Mouse (Mus musculus) CH12F3 (cell line): Measurements from ENCODE around the gene Gm9887.

ENCODE experiments used
- in situ Hi-C: fragments of 300-500 bp; cut with MboI; formaldehyde crosslinking; loops from 2 replicates; pipeline ENCODE4 v1.14.3; 2020; ENCODE audit warnings: low sequenced_read_pairs

The Gm9887 gene

DNA sequence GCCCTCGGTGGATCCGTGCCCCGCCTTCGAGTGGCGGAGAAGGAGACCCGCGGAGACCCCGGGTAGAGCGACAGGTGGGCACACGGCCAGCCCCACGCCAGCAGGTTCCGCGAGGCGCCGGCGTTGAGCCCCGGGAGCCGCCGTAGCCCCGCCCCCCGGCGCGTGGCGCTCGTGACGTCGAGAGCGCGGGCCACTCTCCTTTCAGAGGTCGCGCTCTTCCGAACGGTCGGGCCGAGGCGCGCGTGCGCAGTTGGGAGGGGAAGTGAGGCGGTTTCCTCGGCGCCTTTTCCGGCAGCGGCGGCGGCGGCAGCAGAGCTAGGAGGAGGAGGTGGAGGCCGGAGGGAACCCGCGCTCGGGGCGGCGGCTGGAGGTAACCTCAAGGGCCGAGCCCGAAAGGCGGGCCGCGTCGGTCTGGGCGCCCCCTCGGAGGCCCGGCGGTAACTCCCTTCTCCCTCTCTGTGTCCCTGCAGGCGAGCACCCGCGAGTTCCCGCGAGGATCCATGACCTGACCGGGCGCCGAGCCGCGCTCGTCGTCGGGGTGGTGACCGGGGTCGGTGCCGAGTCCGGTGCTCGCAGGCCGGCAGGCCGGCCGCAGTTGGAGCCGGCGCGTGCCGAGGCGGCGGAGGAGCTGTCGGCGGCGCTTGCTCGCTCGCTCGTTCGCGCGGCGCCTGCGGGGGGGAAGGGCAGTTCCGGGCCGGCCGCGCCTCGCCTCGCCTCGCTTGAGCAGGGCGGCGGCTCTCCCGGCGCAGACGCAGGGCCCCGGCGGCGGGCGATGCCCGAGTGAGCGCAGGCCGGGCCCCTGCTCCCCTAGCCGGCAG lies at the start of gene Gm9887, which contains the start of gene Arf6:
Gene Gm9887 (minus strand): TSS at position 605 of the 818 bp plus-strand sequence.
Gene Arf6 (plus strand): TSS at position 297 of the 818 bp plus-strand sequence.
- in situ Hi-C loops = loop anchor here (25.0 kb wide), 2 partner anchors 215 to 315 kb away; partner anchors contain the start of genes Sos2 and Vcpkmt

DNA sequence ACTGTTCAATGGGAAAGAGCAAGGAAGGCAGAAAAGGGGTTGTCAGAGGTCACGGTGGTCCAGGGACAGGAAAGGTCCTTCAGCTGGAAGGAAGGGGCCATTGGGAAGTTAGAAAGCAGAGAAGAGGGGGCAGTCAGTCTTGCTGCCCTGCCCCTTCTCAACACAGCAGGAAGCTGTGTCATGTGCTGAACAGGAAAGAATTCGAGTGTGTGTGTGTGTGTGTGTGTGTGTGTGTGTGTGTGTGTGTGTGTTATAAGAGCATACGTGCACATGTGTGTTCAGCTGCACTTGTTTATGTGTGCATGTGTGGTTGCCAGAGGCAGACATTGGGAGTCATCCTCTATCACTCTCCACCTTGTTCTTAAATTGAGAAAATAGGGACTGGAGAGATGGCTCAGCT lies 48.5 kb upstream of the Gm9887 start:
- in situ Hi-C loops = no loop called here

DNA sequence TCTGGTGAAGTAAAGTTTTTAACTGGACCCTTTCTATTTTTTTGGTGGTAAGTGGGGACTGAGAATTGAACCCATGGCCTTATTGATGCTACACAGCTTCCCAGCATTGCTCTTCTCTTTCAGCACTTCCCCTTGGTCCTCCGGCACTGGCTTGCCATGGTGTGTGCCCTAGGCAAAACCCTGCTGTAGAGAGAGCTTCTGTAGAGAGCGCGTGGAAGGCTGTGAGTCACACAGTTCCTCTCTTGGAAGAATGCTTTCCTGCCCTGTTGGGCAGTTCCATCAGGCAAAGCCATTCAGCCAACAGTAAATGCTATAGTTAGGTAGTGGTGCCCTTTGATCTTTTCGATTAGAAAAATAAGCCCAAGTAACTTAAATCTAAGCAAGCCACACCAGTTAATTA lies 47.3 kb upstream of the Gm9887 start:
- in situ Hi-C loops = no loop called here

DNA sequence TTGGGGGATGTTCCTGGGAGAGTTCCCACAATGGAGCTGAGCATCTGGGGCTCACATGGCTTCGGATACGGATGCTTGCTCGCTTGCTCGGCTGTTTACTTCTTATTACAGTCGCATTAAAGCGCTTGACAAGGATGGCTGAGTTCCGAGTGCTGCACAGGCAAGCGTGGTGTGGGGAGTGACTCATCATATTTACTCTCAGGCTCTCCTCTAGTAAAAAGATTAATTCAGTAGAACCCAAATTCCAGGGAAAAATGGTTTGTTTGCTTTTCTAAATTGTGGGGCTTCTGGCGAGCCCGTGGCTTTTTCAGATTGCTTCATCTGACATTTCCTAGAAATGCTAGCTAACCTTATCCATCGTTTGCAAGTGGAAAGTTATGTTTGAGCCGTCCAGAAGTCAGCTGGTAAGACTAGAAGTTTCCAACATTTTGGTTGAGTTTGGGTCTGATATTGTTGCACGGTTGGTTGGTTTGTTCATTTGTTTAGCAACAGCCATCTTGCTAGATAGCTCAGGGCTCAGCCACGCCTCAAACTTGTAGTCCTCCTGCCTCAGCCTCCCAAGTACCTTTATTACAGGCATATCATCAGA lies 46.9 kb upstream of the Gm9887 start:
- in situ Hi-C loops = no loop called here

DNA sequence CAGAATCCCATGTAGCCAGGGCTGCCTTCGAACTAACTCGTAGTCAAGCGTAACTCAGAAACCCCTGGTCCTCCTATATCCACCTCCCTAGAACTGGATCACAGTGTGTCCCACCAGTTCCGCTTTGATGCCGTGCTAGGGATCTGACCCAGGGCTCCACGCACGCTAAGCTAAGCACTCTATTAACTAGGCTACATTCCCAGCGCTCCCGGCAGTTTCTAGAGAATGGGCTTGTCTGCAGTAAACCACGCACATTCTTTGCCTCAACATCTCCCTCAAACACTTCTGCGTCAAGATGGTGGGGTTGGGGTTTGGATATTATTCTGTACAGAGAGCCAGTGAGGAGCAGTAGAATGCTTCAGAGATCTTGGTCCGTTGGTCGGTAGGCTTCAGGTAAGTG lies 46.3 kb upstream of the Gm9887 start:
- in situ Hi-C loops = no loop called here

DNA sequence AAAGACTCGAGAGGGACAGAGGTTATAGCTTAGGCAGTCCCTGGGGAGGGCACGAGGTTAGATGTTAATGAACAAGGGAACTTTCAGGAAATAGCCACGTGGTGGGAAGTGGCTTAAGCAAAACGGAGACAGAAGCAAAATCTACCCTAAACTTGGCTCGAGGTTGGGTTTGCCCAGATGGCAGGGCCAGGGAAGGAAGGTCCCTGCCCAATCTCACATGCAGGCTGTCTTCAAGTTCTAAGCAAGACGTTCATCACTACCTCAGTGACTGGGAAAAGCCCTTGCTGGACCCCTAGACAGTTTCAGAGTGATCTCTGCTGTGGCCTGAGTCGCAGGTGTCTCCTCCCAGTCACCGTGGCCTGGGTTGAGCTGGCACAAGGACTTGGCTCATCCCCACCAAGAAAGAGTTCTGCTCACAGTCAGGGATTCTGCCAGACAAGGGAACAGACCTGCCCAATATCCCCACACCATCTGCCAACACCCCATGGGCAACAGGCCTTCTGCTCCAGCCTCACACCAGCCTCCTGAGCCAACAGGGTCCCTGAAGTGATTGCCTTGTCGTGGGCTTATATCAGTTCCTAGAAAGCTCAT lies 45.5 kb upstream of the Gm9887 start:
- in situ Hi-C loops = no loop called here

DNA sequence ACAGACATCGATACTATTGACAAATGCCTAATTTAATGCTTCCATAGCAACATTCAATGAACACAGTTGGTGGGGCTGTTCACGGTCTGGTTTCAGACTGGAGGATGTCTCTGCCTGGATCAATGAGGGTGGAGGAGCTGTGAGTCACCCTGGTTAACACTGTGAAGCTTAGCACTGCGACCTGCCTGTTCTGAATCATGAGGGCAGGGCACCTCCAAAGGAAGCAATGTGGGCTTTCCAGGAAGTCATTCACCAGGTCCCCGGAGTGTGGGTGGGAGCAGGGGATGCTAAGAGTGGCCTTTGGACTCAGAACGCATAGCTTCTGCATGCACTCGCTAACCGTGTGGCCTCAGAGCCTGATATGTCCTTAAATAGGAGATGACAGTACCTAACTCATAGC lies 44.5 kb upstream of the Gm9887 start:
- in situ Hi-C loops = no loop called here

DNA sequence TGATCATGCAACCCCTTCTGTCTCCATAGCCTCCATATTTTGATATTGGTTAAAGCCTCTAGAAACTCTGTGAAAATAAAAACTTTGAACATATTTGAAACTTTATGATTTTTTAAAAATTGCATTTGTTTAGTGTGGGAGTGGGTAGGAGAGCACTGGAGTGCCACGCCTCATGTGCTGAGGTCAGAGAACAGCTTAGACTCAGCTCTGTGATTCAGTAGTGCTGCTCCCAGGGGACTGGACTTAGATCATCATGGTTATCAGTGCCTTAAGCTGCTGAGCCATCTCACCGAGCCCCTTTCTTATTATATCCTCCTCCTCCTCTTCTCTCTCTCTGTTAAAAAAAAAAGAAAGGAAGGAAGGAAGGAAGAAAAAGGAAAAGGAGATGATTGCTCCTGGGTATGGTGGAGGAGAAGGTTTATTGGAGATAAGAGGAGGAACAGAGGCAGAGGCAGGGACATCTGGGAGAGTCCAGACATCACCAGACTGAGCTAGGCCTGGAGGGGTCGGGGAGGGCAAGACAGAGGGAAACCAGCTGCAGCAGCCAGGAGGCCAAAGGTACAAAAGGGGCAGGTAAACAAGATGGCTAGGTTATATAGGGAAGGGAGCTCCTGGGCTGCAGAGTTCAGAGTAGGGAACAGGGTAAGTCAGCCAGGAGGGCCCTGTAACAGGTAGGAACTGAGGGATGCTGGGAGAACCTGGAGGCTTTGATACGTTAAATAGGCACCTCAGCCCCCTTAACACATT lies 42.7 kb upstream of the Gm9887 start:
- in situ Hi-C loops = no loop called here

DNA sequence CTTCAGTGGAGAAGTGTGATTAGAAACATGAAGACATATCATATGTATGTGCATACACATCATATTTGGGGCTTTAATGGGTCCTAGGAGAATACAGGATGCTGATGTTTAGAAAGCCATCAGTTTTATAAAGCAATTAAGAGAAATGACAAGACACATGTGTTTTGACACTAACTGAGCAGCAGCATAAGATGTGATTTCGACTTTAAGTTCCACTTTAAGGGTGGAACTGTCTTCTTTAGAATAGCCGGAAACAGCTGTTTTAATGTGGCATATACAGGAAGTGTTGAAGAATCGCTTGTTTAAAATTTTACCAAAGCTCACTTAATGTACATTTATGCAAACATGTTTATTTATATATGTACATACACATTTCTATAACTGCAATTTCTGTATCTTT lies 41.0 kb upstream of the Gm9887 start:
- in situ Hi-C loops = no loop called here

DNA sequence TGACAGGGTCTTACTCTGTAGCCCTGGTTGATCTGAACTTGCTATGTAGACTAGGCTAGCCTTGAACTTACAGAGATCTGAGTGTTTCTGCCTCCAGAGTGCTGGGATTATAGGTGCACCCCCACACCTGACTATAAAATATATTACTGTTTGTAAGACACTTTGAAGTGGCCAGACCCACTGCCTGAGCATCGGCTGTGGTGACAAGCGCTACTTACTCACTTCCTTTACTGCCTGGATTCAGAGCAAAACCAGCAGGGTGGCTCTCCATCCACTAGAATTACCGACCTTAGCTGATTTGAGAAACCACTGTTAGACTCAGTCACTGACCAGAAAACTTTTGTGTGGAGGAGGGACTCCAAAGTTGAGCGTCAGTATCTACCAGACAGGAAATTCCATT lies 39.7 kb upstream of the Gm9887 start:
- in situ Hi-C loops = no loop called here

DNA sequence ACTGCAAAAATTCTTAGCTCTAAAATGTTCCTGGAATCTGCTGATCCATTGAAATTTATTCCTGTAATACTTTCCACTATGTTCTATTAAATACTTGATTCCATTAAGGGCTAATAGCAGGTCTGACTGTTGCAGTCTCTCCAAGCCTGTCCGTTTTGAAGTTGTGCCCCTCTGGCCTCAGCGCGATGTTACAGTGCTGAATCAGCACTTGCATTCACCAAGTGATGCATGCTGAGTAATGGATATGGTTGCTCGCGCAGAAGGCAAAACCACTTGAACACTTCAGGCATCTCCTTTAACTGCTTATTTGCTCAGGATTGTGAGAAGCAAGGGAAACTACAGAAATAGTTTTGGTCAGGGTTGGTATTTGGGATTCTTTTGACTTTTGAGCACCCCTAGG lies 38.5 kb upstream of the Gm9887 start:
- in situ Hi-C loops = no loop called here

DNA sequence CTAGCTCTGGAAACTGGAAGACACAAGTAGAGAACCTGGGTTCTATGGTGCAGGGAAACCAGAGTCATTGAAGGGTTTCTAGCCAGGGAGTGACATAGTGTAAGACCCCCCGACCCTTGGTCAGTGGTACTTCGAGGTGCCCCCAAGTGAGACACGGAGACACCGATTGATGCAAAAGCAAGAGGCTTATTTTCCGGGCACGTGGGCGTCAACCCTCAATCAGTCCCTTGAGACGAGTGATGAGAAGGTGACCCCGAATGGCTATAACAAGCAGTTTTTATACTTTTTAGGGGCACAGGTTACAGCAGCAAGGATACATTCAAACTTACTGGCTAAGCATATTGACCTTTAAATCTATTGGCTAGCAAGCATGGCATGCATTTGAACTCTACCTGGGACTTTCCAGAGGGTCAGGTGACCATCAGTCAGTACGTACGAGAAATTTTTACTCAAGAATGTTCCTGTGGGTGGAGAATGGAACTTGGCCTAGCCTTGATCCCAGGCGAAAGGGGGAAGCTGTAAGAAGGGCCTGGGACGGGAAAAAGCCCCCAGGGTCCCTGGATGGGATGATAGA lies 30.4 kb upstream of the Gm9887 start:
- in situ Hi-C loops = no loop called here

DNA sequence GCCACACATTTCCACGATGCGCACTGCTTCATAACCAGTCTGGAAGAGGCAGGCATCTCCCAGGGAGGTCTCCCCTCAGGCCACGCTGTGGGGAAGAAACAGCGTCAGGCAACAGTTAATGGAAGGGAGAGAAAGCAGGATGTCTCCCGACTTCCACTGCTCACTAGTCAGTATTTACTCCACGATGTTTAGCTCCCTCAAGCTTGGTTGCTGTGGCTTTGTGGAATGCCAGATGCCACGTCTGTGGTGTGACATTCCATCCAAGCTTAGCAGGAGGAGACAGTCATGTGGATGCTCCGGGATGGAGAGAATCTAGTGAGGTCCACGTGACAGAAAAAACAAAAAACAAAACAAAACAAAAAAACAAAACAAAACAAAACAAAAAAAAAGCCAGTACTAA lies 29.8 kb upstream of the Gm9887 start:
- in situ Hi-C loops = no loop called here

DNA sequence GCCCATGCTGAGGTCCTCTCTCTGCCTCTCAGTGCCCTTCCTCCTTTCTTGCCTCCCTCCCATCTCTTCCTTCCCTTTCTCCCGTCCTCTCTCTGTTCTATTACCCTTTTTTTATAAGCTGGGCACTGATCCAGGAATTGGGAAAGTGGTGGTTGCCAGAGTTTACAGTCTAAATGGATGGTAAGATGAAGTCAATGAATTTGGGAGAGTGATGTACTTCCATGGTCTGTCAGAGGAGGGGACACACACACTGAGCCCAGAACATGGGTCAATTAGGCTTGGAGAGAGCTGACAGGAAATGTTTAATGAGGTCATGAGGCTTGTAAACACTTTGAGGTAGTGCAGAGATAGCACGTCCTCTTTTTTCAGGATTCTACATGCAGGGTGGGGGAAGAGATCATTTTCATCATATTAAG lies 28.6 kb upstream of the Gm9887 start:
- in situ Hi-C loops = no loop called here

DNA sequence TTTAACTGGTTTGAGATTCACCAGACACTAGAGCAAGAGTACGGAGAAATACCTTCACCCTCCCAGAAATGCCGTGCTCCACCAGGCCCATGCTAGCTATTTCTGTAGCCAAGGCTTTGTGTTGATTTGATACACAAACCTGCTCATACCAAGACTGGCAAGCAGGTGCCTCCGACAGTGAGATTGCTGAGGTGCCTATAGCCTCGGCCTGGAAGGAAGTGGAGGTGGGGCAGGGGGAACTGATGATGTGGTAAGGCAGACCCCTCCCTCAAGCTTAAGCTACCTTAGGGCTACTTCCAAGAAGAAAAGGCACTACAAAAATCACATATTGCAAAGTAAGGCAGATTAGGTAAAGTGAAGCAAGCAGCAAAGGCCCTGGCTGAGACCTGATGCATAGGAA lies 28.1 kb upstream of the Gm9887 start:
- in situ Hi-C loops = no loop called here

DNA sequence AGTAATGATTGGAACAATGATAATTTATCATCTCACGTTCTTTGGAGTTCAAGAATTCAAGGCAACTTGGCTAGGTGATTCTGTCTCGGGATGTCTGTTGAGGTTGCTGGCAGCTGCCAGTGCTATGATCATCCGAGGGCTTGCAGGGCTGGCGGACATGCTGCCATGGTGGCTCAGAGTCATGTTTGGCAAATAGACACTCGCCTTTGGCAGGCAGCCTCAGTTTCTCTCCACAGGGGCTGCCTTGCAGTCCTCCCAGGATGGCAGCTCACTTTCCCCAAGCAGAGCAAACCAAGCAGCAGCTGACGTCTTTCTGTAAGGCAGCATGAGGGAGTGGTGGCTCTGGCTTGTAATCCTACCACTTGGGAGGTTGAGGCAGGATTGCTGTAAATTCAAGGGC lies 22.2 kb upstream of the Gm9887 start:
- in situ Hi-C loops = no loop called here

DNA sequence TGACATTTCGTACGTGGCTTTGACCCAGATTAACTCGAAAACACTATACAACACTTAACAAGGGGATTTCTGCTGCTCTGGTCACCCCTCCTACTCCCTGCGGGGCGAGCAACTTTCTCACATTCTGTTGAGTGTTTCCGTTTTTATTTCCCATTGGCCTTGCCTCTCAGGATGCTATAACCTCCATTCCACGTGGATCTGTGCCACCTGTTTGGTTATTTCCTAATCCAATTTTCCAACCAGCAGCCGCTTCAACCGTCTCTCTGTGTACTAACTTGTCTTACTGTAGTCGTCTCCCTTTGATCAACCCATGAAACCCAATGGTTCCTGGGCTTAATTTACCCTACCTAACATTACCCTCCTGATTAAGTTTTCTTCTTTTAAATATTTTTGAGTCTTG lies 20.8 kb upstream of the Gm9887 start:
- in situ Hi-C loops = no loop called here

DNA sequence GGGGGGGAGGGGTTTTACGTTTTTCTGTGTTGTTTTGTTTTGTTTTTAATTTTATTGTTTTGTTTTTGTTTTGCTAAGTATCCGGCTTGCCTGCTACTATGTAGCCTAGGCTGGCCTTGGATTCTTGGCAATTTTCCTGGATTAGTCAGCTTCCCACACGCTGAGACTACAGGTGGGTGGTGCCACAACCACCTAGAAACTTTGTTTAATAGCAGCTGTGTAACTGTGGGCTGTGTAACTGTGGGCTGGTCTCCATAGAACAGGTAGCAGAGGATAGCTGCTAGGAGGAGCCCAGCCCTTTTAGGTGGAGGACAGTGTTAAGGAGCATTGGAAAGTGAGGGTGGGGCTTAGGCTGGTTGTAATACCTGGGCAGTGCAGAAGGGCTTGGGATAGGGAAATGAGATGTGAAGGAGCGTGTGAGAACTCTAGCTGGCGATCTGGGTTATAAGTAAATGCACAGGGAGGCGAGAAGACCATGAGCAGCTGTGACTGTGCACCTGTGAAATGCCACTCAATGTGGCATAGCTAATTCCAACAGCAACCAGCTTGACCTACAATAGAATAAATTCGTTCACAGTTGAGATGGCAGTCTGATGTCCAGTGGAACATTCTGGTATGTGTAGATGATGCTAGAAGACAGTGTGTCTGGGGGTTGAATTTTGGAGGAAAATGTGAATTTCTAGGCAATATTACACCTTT lies 17.9 kb upstream of the Gm9887 start:
- in situ Hi-C loops = no loop called here

DNA sequence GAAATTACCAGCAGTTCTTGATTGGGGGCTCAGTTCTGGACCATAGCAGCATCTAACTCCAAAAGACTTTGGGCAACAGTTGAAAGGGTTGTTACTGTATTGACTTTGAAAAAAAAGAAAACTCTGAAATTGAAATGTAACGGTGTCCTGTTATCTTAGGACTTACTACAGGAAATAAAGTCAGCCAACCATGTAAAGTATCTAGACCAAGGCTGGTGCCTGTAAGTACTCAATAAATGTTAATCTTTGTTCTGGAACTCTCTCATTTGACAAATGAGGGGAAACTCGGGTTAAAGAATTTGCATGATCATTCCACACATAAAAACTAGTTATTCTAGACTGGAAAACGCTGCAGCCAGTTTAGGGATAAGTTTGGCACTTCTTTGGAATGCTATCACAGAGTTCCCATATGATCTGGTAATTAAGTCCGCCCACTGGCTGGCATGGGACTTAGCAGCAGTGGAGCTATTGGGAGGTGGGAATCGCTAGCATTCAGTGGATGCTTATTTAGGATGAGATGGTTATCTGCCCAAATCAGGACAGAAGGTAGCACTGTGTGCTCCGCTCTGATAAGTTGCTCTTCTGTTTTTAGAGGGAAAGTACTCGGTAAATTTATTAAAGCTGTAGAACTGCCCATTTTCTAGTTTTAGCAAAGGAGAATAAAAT lies 17.1 kb upstream of the Gm9887 start:
- in situ Hi-C loops = no loop called here

DNA sequence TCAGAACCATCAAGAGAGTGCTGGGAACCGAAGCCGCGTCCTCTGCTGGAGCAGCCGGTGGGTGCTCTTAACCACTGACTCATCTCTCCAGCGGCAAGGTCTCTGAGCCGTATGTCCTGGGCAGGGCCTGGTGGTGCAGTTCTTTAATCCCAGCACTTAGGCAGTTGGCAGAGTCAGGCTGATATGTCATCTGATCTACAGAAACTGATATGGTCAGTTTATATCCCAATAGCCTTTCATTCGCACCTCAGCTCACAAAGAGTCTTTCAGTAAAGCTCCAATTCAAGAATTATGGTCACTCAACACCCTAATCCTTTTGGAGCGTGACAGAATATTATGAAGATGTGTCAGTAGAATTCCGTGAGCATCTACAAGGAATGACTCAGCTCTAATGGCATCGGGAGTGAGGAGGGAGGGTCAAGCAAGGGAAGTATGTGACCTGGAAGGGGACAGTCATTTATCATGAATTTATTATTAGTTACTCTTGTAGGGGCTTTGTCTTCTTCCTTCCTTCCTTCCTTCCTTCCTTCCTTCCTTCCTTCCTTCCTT lies 16.1 kb upstream of the Gm9887 start:
- in situ Hi-C loops = no loop called here
